Mouse (Mus musculus) stomach, postnatal 0 days (tissue): ENCODE measurements around the gene Necab2.

Source experiments
- CTCF ChIP-seq: IDR thresholded peaks from 2 replicates; pipeline ENCODE4 v1.5.1; 2016; ENCODE audit warnings: antibody characterized with exemption, low read depth, mild to moderate bottlenecking, moderate library complexity
- EP300 ChIP-seq: optimal IDR thresholded peaks from 2 replicates; pipeline ENCODE3; 2016; ENCODE audit warnings: antibody characterized with exemption

GRCm38 (mm10) chr8:119434569-119434968 is 11.9 kb upstream of the Necab2 start:
- TF ChIP-seq EP300 (no peak), CTCF (no peak)
